Mouse (Mus musculus) erythroblast, adult 5-6 weeks (primary cell): ENCODE measurements around the gene Tspo2. TPM values are rescaled to one million over a fixed set of nuclear protein-coding genes. Genes with fewer than 3 reads are reported as not detected.
A peak's percentile ranks its signal among the peaks of the same experiment; 100 is the strongest.

Source experiments
- ATAC-seq: replicated peaks from 2 replicates; pipeline ENCODE4 v1.8.0; 2016; ENCODE audit warnings: moderate number of reproducible peaks, mild to moderate bottlenecking, moderate TSS enrichment, inconsistent platforms; ENCODE audit not compliant: poor library complexity, low FRiP score, severe bottlenecking
- total RNA-seq, 2 experiments: library from RNA; stranded (forward) in 1 of 2; stranded (reverse) in 1 of 2; fragments of 150-400 nt in 1 of 2; fragments of 200-764, 138-1000 nt in 1 of 2; gene quantifications; 2 replicates each; pipeline versions ENCODE4 v1.2.3 to v1.2.4; 2015 to 2017; ENCODE audit warnings: low replicate concordance in 2 of 2

The Tspo2 gene
- total RNA-seq, 2 experiments from 2014 or later = 503 to 837 TPM

GRCm38 (mm10) chr17:48424237-48424636 is 27.1 kb downstream of the Tspo2 start:
- ATAC-seq = no peak

GRCm38 (mm10) chr17:48419571-48419970 is 31.8 kb downstream of the Tspo2 start:
- no peak for ATAC-seq

- no peak for ATAC-seq
Observed at GRCm38 (mm10) chr17:48418781-48419180, 32.5 kb downstream of the Tspo2 start.

- ATAC-seq = no peak; the same call in 1 of the 2 replicates
Observed at GRCm38 (mm10) chr17:48418174-48418573, 33.1 kb downstream of the Tspo2 start.

- no peak for ATAC-seq
Observed at GRCm38 (mm10) chr17:48417521-48417920, 33.8 kb downstream of the Tspo2 start.

- ATAC-seq = peak; percentile 62
Observed at GRCm38 (mm10) chr17:48416425-48417195, 34.7 kb downstream of the Tspo2 start.

- ATAC-seq = no peak
Observed at GRCm38 (mm10) chr17:48416011-48416410, 35.3 kb downstream of the Tspo2 start.

GRCm38 (mm10) chr17:48411241-48411640 is 40.1 kb downstream of the Tspo2 start:
- no peak for ATAC-seq

GRCm38 (mm10) chr17:48410299-48410785 is 41.0 kb downstream of the Tspo2 start:
- peak; percentile 46 for ATAC-seq

GRCm38 (mm10) chr17:48409380-48410298 is 41.7 kb downstream of the Tspo2 start, which contains the start of the genes Nfya and Oard1:
Nfya (minus strand) TSS chr17:48409906.
Oard1 (plus strand) TSS chr17:48410014.
- ATAC-seq = peak; percentile 82

- ATAC-seq = peak; percentile 31
Observed at GRCm38 (mm10) chr17:48408526-48409291, 42.6 kb downstream of the Tspo2 start.

GRCm38 (mm10) chr17:48407910-48408525 is 43.3 kb downstream of the Tspo2 start:
- ATAC-seq = no peak

GRCm38 (mm10) chr17:48407154-48407553 is 44.2 kb downstream of the Tspo2 start:
- no peak for ATAC-seq

- no peak for ATAC-seq
Observed at GRCm38 (mm10) chr17:48404706-48405105, 46.6 kb downstream of the Tspo2 start.

- no peak for ATAC-seq
Observed at GRCm38 (mm10) chr17:48403848-48404247, 47.5 kb downstream of the Tspo2 start.

- no peak for ATAC-seq
Observed at GRCm38 (mm10) chr17:48402751-48403150, 48.6 kb downstream of the Tspo2 start.

- ATAC-seq = no peak
Observed at GRCm38 (mm10) chr17:48401710-48402109, 49.6 kb downstream of the Tspo2 start.
